Mouse (Mus musculus) cerebellum, postnatal 25 days (tissue): ENCODE measurements around the gene Gm21970.
A peak's percentile ranks its signal among the peaks of the same experiment; 100 is the strongest.

Experiments
- DNase-seq, 2 experiments: peaks; one replicate each; pipeline ENCODE4 v3.0.0; 2021; ENCODE audit warnings: mixed read lengths in 2 of 2

Gm21970 gene

GRCm38 (mm10) chr16:91391421-91391820, at the start of gene Gm21970:
Gene Gm21970 (plus strand): TSS chr16:91391721.
- DNase-seq, result no peak

- DNase-seq, result no peak
These were observed 45.0 kb upstream of the Gm21970 start for GRCm38 (mm10) chr16:91346491-91346890.

GRCm38 (mm10) chr16:91347491-91348263, 43.8 kb upstream of the Gm21970 start:
- no peak for DNase-seq

- peak; percentile 20 to 24 for DNase-seq
These were observed 43.3 kb upstream of the Gm21970 start for GRCm38 (mm10) chr16:91348264-91348565.

GRCm38 (mm10) chr16:91348588-91349330, 42.8 kb upstream of the Gm21970 start:
- DNase-seq, result peak; percentile 47 to 62

GRCm38 (mm10) chr16:91352084-91352562, 39.4 kb upstream of the Gm21970 start:
- DNase-seq, result peak; percentile 82 to 89

- DNase-seq, result no peak
These were observed 38.8 kb upstream of the Gm21970 start for GRCm38 (mm10) chr16:91352749-91353148.

GRCm38 (mm10) chr16:91353177-91353576, 38.3 kb upstream of the Gm21970 start:
- DNase-seq, result no peak

GRCm38 (mm10) chr16:91353638-91354037, 37.9 kb upstream of the Gm21970 start:
- DNase-seq, result no peak

- DNase-seq, result no peak
These were observed 36.9 kb upstream of the Gm21970 start for GRCm38 (mm10) chr16:91354599-91354998.

- no peak for DNase-seq
These were observed 36.4 kb upstream of the Gm21970 start for GRCm38 (mm10) chr16:91355160-91355559.

GRCm38 (mm10) chr16:91356760-91357525, 34.6 kb upstream of the Gm21970 start:
- DNase-seq, result no peak

- DNase-seq, result no peak
These were observed 34.0 kb upstream of the Gm21970 start for GRCm38 (mm10) chr16:91357526-91357900.

- peak; percentile 38 to 62 for DNase-seq
These were observed 33.0 kb upstream of the Gm21970 start for GRCm38 (mm10) chr16:91358555-91358954.

GRCm38 (mm10) chr16:91359531-91359930, 32.0 kb upstream of the Gm21970 start:
- no peak for DNase-seq

- no peak for DNase-seq
These were observed 31.4 kb upstream of the Gm21970 start for GRCm38 (mm10) chr16:91360162-91360561.

- DNase-seq, result no peak
These were observed 29.5 kb upstream of the Gm21970 start for GRCm38 (mm10) chr16:91362006-91362405.

GRCm38 (mm10) chr16:91362616-91363272, 28.8 kb upstream of the Gm21970 start:
- DNase-seq, result no peak

GRCm38 (mm10) chr16:91363483-91363882, 28.0 kb upstream of the Gm21970 start:
- DNase-seq, result no peak

GRCm38 (mm10) chr16:91366567-91366966, 25.0 kb upstream of the Gm21970 start:
- no peak for DNase-seq

- DNase-seq, result no peak
These were observed 24.5 kb upstream of the Gm21970 start for GRCm38 (mm10) chr16:91367066-91367465.

- DNase-seq, result peak; percentile 79 to 84
These were observed 18.7 kb upstream of the Gm21970 start, which contains the start of gene Ifnar2 for GRCm38 (mm10) chr16:91372577-91373472. Gene Ifnar2 (plus strand): TSS chr16:91372783.
